14 mouse cellular contexts compared by ENCODE assay signal in the genomic region with DNA sequence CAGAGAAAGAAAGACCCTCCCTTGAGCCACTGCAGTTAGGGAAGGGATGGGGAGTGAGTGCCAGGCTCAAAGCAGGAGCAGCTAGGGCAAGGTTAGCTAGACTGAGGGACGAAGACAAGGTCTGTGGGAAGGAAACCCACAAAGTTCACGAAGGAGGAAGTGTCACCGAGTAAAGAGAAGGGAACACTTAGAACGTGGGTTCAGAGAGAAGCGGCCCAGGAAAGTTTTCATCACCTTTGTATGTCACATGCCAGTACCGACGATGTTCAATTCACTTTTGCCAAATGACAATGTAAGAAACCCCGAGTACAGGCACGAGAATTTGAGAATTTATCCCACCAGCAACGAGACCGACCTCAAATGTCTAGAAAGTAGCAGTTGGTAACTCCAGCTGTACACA. TPM values are rescaled to one million over a fixed set of nuclear protein-coding genes. Genes with fewer than 3 reads are reported as not detected.
DNase-seq lines count a peak whose midpoint lies in the region; ATAC-seq and TF ChIP-seq lines count a peak whose summit lies in the region.
"Had no signal": no experiment of that assay in that cellular context is flagged by ENCODE, and none has a peak within 500 bp of the region (broad histone marks: within the 10 kb centered on the region; RNA-seq: fewer than 3 reads in every experiment).

No protein-coding gene starts in this region.

- TF ChIP-seq EP300 in MEL (IDR thresholded peaks at IDR 0.05; ENCODE audit: low read depth in 1 of 2, low read length in 2 of 2): no peak
- no peak for TF ChIP-seq EP300 in liver, postnatal 0 days (IDR thresholded peaks at IDR 0.05; ENCODE audit: low read depth)

- H3K9ac ChIP-seq in MEL (ENCODE audit: control insufficient read depth, low read depth, low read length, poor library complexity, severe bottlenecking): peak overlapping the region; percentile 50
- H3K9ac ChIP-seq in liver, postnatal 0 days (replicated peaks): no peak overlapping the region
- H3K9ac ChIP-seq: embryonic facial prominence, embryonic 15.5 days; heart, embryonic 12.5 days; hindbrain, embryonic 12.5 days; intestine, embryonic 15.5 days; midbrain, embryonic 12.5 days had no signal

- no peaks in the 10 kb centered on the region for H3K9me3 ChIP-seq in MEL (replicated peaks; ENCODE audit: insufficient read depth, low read length)
- no peaks in the 10 kb centered on the region for H3K9me3 ChIP-seq in liver, postnatal 0 days (ENCODE audit: low read length)
- H3K9me3 ChIP-seq: embryonic facial prominence, embryonic 15.5 days; intestine, embryonic 15.5 days; midbrain, embryonic 12.5 days had no signal

- H3K4me3 ChIP-seq in spleen, adult 2 months (ENCODE audit: extremely low read depth, insufficient read depth, insufficient read length): no peak overlapping the region
- H3K4me3 ChIP-seq in MEL (ENCODE audit: control insufficient read depth in 1 of 2, insufficient read depth in 1 of 2, low read depth in 2 of 2, low read length in 2 of 2): peak overlapping the region in 1 of 2 experiments; percentile 2; a peak in 2 of 4 replicates
- H3K4me3 ChIP-seq in liver, postnatal 0 days (ENCODE audit: low read depth, low read length): no peak overlapping the region
- H3K4me3 ChIP-seq: embryonic facial prominence, embryonic 15.5 days; heart, embryonic 12.5 days; hindbrain, embryonic 12.5 days; intestine, embryonic 15.5 days; midbrain, embryonic 12.5 days had no signal

- DNase-seq in spleen, adult 2 months (ENCODE audit: low read depth in 1 of 2, low spot score in 2 of 2): peak in 1 of 2 experiments; percentile 27
- no peak for DNase-seq in spleen, postnatal 10 days (ENCODE audit: low spot score in 2 of 2)
- DNase-seq in MEL (ENCODE audit: low read depth, low spot score): peak; percentile 48
- DNase-seq in liver, postnatal 0 days: no peak
- DNase-seq in adrenal gland, adult 8-10 months: no peak
- no peak for DNase-seq in cerebellum, postnatal 36 days
- no peak for DNase-seq in adrenal gland, postnatal 14 days
- DNase-seq: adrenal gland, postnatal 25 days had no signal

- no peaks in the 10 kb centered on the region for H3K27me3 ChIP-seq in spleen, adult 2 months (ENCODE audit: control insufficient read depth, insufficient read depth, low read length)
- H3K27me3 ChIP-seq in MEL (ENCODE audit: control insufficient read depth in 1 of 2, insufficient read depth in 2 of 2, low read length in 2 of 2): no peaks in the 10 kb centered on the region
- H3K27me3 ChIP-seq in liver, postnatal 0 days (ENCODE audit: insufficient read depth, low read length): no peaks in the 10 kb centered on the region
- H3K27me3 ChIP-seq: embryonic facial prominence, embryonic 15.5 days; heart, embryonic 12.5 days; hindbrain, embryonic 12.5 days; intestine, embryonic 15.5 days; midbrain, embryonic 12.5 days had no signal

- TF ChIP-seq POLR2A in spleen, adult 2 months (IDR thresholded peaks at IDR 0.05; ENCODE audit: low read depth, low read length): no peak
- TF ChIP-seq POLR2A in MEL (IDR thresholded peaks at IDR 0.05; ENCODE audit: control insufficient read depth in 1 of 2, insufficient read depth in 1 of 2, low read depth in 1 of 2, low read length in 2 of 2, poor library complexity in 1 of 2): no peak

- H3K4me1 ChIP-seq in spleen, adult 2 months (ENCODE audit: control insufficient read depth, insufficient read depth, insufficient read length): peaks cover 27% of the 10 kb centered on the region
- H3K4me1 ChIP-seq in MEL (ENCODE audit: control insufficient read depth in 1 of 2, insufficient read depth in 2 of 2, low read length in 2 of 2): peaks cover 4 to 19% of the 10 kb centered on the region in 2 experiments
- peaks cover 10% of the 10 kb centered on the region for H3K4me1 ChIP-seq in liver, postnatal 0 days (ENCODE audit: insufficient read depth)
- H3K4me1 ChIP-seq: embryonic facial prominence, embryonic 15.5 days; hindbrain, embryonic 12.5 days; intestine, embryonic 15.5 days; midbrain, embryonic 12.5 days had no signal

- H3K4me2 ChIP-seq in liver, postnatal 0 days (ENCODE audit: low read depth, low read length): peak overlapping the region; percentile 23
- H3K4me2 ChIP-seq: embryonic facial prominence, embryonic 15.5 days; heart, embryonic 12.5 days; hindbrain, embryonic 12.5 days; intestine, embryonic 15.5 days; midbrain, embryonic 12.5 days had no signal

- WGBS in spleen, adult 2 months: 4% methylated on average over 11 of the region's 11 CpGs
- WGBS in liver, postnatal 0 days (ENCODE audit: insufficient replicate concordance): 23% methylated on average over 11 of the region's 11 CpGs

- TF ChIP-seq CTCF in spleen, adult 2 months (IDR thresholded peaks at IDR 0.05; ENCODE audit: extremely low read depth, insufficient read depth, insufficient read length, insufficient replicate concordance): no peak
- no peak for TF ChIP-seq CTCF in MEL (IDR thresholded peaks at IDR 0.05 in 2 of 3, conservative IDR thresholded peaks at IDR 0.05 in 1 of 3; ENCODE audit: control insufficient read depth in 1 of 3, insufficient read depth in 1 of 3, low read depth in 2 of 3, low read length in 3 of 3, poor library complexity in 1 of 3, severe bottlenecking in 1 of 3)
- TF ChIP-seq CTCF in liver, postnatal 0 days (IDR thresholded peaks at IDR 0.05; ENCODE audit: low read depth): no peak

- no peak for ATAC-seq in liver, postnatal 0 days
- ATAC-seq: forebrain, embryonic 14.5 days; intestine, embryonic 15.5 days had no signal

- no peak for TF ChIP-seq RAD21 in MEL (IDR thresholded peaks at IDR 0.05; ENCODE audit: low read depth, low read length)

- H3K36me3 ChIP-seq in spleen, adult 2 months (ENCODE audit: control insufficient read depth, insufficient read depth, low read length): no peaks in the 10 kb centered on the region
- peaks cover 0 to 21% of the 10 kb centered on the region in 2 experiments; a peak in 2 of 4 replicates for H3K36me3 ChIP-seq in MEL (ENCODE audit: control insufficient read depth in 1 of 2, insufficient read depth in 2 of 2, low read length in 2 of 2)
- H3K36me3 ChIP-seq in liver, postnatal 0 days (replicated peaks; ENCODE audit: insufficient read depth, low read length): no peaks in the 10 kb centered on the region
- H3K36me3 ChIP-seq: embryonic facial prominence, embryonic 15.5 days; heart, embryonic 12.5 days; hindbrain, embryonic 12.5 days; intestine, embryonic 15.5 days; midbrain, embryonic 12.5 days had no signal

- H3K79me2 ChIP-seq in MEL (ENCODE audit: control insufficient read depth, insufficient read depth, low read length, poor library complexity): no peaks in the 10 kb centered on the region

- H3K27ac ChIP-seq in spleen, adult 2 months (ENCODE audit: insufficient read depth, low read length): peak overlapping the region; percentile 67; the same call in 1 of the 2 replicates
- no peak overlapping the region for H3K27ac ChIP-seq in MEL (ENCODE audit: control insufficient read depth, low read depth, low read length)
- no peak overlapping the region; the same call in 1 of the 2 replicates for H3K27ac ChIP-seq in liver, postnatal 0 days (ENCODE audit: low read depth)
- H3K27ac ChIP-seq: embryonic facial prominence, embryonic 15.5 days; hindbrain, embryonic 12.5 days; intestine, embryonic 15.5 days; midbrain, embryonic 12.5 days had no signal

TF ChIP-seq in MEL, 35 proteins besides CTCF, POLR2A, EP300 and RAD21:
- TF ChIP-seq MAX (IDR thresholded peaks at IDR 0.05; ENCODE audit: low read length) (peak; percentile 83), HCFC1 (IDR thresholded peaks at IDR 0.05; ENCODE audit: low read depth, low read length) (no peak), USF1 (IDR thresholded peaks at IDR 0.05; ENCODE audit: low read depth, low read length) (peak; percentile 20; the same call in 1 of the 2 replicates)

RNA-seq across cellular contexts. Expression of a gene that starts 12.1 kb away (rescaled TPM):
- polyA plus RNA-seq in spleen, adult 2 months (2012; rRNA removed): 110 and 156 TPM in 2 replicates
- total RNA-seq in MEL (2012; rRNA removed): 47.3 and 52.5 TPM in 2 replicates
- polyA plus RNA-seq in MEL (2012; ENCODE audit: insufficient read depth in 1 of 2, insufficient read length in 2 of 2, low read depth in 1 of 2, low replicate concordance in 2 of 2, missing spikeins in 1 of 2): 10 to 100 TPM in 1 of 2 experiments, not detected in 1; 80.3 TPM
- polyA plus RNA-seq in liver, postnatal 0 days (2015; fragmentation: Nextera tagmentation; extraction: Ambion mirVana): 140 and 150 TPM in 2 replicates
- 100 to 1,000 TPM; 139 to 158 (median 146) TPM for total RNA-seq in adrenal gland, adult 8-10 months (2022)
- 114 and 117 TPM in 2 replicates for total RNA-seq in adrenal gland, postnatal 14 days (2021)

RNA-seq across cellular contexts. Expression of a gene that starts 12.7 kb away (rescaled TPM):
- polyA plus RNA-seq in spleen, adult 2 months (2012; rRNA removed): 5.3 and 5.9 TPM in 2 replicates
- not detected in 2 replicates for total RNA-seq in MEL (2012; rRNA removed)
- under 1 TPM in 1 of 2 experiments, not detected in 1; 0.47 TPM for polyA plus RNA-seq in MEL (2012; ENCODE audit: insufficient read depth in 1 of 2, insufficient read length in 2 of 2, low read depth in 1 of 2, low replicate concordance in 2 of 2, missing spikeins in 1 of 2)
- polyA plus RNA-seq in liver, postnatal 0 days (2015; fragmentation: Nextera tagmentation; extraction: Ambion mirVana): 1.5 and 1.6 TPM in 2 replicates
- total RNA-seq in adrenal gland, adult 8-10 months (2022): 1 to 10 TPM; 3.1 to 4.1 (median 3.6) TPM
- total RNA-seq in adrenal gland, postnatal 14 days (2021): 3.3 and 6.5 TPM in 2 replicates

RNA-seq across cellular contexts. Expression of a gene that starts 37.6 kb away (rescaled TPM):
- polyA plus RNA-seq in spleen, adult 2 months (2012; rRNA removed): 2.8 and 3.0 TPM in 2 replicates
- 86.0 and 97.5 TPM in 2 replicates for total RNA-seq in MEL (2012; rRNA removed)
- 100 to 1,000 TPM in 1 of 2 experiments, not detected in 1; 243 TPM for polyA plus RNA-seq in MEL (2012; ENCODE audit: insufficient read depth in 1 of 2, insufficient read length in 2 of 2, low read depth in 1 of 2, low replicate concordance in 2 of 2, missing spikeins in 1 of 2)
- 33.5 and 33.9 TPM in 2 replicates for polyA plus RNA-seq in liver, postnatal 0 days (2015; fragmentation: Nextera tagmentation; extraction: Ambion mirVana)
- 10 to 100 TPM; 18.6 to 33.4 (median 22.0) TPM for total RNA-seq in adrenal gland, adult 8-10 months (2022)
- 30.3 and 37.1 TPM in 2 replicates for total RNA-seq in adrenal gland, postnatal 14 days (2021)
